Mouse (Mus musculus) layer of hippocampus, adult 9-10 months (tissue): ENCODE data around the gene Ufsp1.

Experiments used
- DNase-seq: peaks from one replicate; pipeline ENCODE4 v3.0.0; 2022; ENCODE audit warnings: low spot score

The Ufsp1 gene

GRCm38 (mm10) chr5:137295712-137296111 lies 1.3 kb downstream of the Ufsp1 start:
- no peak for DNase-seq

GRCm38 (mm10) chr5:137297126-137297525 lies 2.7 kb downstream of the Ufsp1 start:
- no peak for DNase-seq

GRCm38 (mm10) chr5:137299240-137299639 lies 4.8 kb downstream of the Ufsp1 start:
- DNase-seq, result no peak

DNA sequence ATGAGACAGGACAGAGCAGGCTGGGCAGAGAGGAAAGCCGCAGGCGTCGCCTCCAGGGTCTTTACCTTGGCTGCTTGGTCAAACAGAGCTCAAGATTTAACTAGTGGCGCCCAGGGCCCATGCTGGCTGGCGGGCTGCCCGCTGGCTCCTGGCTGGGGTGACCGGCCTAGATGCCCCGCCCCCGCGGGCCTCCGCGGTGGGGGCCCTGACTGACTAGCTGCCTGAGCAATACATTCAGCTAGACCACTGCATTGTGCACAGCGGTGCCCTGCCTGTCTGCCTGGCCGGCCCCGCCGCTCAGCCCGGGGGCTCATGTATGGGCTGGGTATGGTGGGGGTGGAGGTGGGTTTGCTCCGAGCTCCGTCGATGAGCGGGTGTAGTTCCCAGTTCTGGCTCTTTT lies 6.8 kb downstream of the Ufsp1 start:
- no peak for DNase-seq

- DNase-seq, result no peak
Observed at GRCm38 (mm10) chr5:137303609-137304008, 9.2 kb downstream of the Ufsp1 start.

GRCm38 (mm10) chr5:137304165-137304564 lies 9.7 kb downstream of the Ufsp1 start:
- no peak for DNase-seq

GRCm38 (mm10) chr5:137304816-137305215 lies 10.4 kb downstream of the Ufsp1 start:
- DNase-seq, result no peak

GRCm38 (mm10) chr5:137305822-137306221 lies 11.4 kb downstream of the Ufsp1 start:
- no peak for DNase-seq

GRCm38 (mm10) chr5:137306439-137307005 lies 12.1 kb downstream of the Ufsp1 start:
- no peak for DNase-seq

DNA sequence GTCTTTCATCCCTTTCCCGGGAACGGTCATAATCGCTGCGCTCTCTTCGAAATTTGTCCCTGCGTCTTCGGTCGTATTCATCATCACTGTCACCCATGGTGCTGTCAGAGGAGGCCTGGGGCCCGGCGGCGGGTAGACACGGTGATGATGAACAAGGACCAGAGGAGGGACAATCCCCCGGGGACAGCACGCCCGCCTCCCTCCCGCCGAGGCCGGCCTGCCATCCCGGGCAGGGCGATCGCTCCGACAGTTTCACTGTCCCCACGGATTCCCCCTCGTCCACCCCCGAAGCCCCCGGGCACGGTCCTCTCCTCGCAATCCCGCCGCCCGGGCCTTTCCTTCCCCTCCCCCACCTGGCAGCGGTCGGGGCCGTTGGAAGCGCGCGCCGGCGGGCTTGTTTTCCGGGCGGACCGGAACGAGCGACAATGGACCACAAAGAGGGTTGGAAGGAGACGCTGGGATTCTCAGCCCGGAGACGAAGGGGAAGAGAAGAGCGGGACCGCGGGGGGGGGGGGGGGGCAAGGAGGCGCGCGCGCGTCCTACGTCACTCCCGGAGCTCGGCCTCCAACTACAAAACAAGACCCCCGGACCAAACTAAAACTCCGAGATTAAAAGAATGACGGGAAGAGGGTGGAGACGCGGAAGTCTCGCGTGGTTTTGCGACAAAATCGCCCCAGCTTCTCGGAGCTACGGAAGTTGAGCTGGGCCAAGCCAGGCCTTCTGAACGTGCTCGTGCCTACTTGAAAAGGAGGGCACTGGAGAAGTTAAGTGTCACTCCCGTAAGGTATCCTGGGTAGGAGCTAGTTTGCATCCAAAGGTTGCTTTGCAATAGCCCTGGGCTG lies 12.9 kb downstream of the Ufsp1 start, which contains the start of gene Srrt:
TSS of gene Srrt (minus strand) at position 604 of the 842 bp plus-strand sequence.
- DNase-seq, result no peak

DNA sequence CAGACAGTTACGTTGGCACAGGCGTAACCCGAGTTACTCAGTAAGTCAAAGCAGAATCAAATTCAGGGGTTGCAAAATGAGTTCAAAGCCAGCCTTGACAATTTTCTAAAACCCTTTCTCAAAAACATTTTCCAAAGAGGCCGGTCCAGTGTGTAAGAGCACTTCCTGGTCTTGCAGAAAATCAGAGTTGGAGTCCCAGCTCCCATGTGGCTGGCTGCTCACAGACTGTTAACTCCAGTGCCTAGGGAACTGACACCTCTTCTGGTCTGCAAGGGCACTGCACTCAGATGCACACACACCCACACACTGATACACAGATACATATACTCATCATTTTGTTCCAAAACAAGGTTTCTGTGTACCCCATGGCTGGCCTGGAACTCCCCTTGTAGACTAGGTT lies 13.9 kb downstream of the Ufsp1 start:
- no peak for DNase-seq

DNA sequence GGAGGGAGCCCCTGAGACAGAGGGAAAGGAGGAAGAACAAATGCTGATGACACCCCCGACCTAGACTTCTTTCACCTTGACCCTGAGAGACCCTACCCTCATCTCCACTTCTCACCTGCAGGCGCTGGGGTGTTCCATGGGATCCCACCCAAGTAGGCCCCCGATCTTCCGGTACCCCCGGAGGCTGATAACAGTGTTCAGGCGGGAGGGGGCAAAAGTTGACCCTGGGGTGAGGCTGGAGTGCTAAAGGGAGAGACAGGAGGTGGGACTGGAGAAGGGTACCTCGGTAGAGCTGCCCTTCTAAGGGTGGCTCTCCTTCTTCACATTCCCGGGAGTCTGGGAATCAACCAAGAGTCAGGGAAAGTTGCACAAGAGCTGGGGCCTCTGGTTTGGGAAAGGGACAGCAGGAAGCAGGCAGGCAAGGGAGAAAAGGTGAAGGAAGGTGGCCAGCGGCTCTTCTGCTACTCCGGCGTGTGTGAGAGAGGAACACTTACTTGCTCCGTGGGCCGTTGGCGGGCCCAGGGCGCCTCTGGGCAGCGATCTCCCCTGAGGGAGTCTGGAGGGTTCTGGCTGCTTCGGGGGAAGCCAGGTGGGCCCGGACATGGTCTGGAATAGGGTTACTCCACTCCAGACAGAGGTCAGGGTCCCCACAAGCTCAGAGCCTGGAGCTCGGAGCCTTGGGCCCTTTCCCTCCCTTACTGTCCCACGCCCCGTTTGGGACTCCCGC lies 19.2 kb downstream of the Ufsp1 start:
- no peak for DNase-seq

- no peak for DNase-seq
Observed at GRCm38 (mm10) chr5:137314193-137315083, 20.0 kb downstream of the Ufsp1 start, which contains the start of gene Trip6. Gene Trip6 (minus strand): TSS chr5:137314404.

DNA sequence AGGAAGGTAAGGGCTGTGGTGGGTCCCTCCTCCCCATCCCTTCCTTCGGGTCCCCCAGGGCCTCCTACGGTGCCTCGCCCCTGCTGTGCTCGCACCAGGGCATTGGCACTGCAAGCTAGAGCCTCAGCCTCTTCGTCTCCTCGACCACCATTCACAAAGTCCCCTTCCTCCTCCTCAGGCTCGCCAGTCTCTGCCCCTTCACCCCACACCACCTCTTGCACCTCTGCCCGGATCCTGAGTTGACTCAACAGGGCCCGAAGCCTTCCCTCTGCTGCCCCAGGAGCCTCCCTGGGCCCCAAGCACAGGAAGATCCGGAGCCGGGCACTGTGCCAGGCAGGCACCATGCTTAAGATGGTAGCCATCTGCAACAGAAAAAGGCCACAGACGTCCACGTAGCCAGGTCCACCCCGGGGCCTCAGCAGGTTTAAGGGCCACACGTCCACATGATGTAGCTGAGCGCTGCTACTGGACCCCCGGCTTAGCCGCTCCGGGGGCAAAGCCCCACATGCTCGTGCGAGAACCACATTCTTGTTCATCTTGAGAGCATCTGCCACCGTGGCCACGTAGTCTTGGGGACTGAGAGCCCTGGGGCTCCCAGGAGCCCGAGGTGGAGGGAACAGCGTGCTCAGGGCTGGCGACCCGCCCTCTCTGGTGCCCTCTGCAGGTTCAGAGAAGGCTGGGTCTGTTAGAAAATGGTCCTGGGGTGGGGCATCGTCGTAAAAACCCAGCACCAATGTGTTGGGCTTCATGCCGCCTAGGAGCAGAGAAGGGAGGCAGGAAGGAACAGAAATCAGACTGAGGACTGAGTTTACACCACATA lies 20.9 kb downstream of the Ufsp1 start:
- DNase-seq, result no peak

DNA sequence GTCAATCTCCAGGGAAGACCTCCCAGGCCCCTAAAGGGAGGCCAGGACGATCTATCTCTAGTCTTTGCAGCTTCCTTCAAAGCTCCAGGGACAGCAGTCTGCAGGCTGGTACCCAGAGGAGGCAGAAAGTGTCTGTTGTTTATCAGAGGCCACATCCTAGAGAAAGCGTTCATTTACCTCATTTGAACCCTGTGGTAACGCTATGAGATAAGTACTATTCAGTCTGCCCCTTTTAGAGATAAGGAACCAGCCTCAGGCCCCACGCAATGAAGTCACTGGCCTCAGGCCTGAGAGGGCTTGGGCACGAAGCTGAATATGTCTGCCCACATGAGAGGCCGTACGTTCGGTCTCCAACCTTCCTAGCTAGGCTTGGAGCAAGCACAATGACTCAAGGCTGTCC lies 22.9 kb downstream of the Ufsp1 start:
- no peak for DNase-seq

DNA sequence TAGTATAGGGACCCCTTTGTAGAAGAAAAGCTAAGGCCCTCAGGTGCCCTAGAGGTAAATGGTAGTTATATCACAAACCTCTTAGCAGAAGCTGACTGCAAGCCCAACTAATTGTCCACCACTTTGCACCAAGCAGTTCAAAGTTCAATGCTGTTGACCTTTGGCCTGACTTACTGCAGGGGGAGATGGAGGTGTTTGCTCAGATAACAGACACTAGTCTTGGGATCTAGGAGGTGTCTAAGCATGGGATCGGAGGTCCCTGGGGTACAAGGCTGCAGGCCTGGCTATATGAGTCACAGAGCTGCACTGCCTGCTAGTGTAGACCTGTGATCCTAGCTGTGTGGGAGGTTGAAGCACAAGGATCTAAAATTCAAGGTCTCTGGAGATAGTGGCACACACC lies 24.1 kb downstream of the Ufsp1 start:
- no peak for DNase-seq

DNA sequence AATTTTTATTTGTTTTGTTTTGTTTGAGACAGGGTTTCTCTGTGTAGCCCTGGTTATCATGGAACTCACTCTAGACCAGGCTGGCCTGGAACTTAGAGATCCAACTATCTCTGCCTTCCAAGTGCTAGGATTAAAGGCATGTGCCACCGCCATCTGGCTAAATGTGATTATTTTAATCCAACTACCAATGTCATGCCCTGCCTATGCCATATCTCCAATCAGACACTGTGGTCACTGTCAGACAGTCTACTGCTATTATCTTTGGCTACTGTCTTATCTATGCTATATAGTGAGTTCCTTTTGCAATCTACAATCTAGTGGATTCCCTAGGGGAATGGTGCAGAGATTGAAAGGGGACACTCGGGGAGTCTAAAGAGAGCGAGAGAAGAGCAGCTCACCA lies 26.6 kb downstream of the Ufsp1 start:
- DNase-seq, result no peak

GRCm38 (mm10) chr5:137330910-137331309 lies 36.5 kb downstream of the Ufsp1 start:
- DNase-seq, result no peak

DNA sequence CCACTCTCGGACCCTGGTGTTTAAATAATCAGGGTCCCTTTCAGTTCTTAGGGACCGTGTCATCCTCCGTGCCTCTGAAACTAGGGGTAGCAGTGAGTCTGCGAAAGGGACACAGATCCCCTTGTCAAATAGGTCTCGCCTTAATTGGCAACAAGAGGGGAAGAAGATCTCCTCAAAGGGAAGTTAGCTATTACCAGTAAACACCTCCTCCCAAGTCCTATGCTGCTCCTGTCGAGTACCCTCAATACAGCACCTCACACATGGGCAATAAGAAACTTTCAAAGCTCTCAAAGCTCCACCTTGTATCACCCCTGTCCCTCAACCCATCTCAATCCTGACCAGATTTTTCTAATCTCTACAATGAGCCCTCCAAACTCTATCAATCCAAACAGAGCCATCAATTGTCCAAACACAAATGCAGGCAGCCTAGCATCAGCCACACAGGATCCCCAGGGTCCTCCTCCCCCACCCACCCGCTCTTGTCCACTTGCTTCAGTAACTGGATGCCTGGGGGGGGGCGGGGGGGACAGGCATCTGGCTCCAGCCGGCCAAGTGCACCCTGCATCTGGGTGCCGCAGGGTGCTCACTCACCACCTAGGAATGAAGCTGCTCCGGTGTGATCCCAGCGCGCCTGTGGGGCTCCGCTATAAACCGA lies 38.6 kb downstream of the Ufsp1 start:
- DNase-seq, result no peak

DNA sequence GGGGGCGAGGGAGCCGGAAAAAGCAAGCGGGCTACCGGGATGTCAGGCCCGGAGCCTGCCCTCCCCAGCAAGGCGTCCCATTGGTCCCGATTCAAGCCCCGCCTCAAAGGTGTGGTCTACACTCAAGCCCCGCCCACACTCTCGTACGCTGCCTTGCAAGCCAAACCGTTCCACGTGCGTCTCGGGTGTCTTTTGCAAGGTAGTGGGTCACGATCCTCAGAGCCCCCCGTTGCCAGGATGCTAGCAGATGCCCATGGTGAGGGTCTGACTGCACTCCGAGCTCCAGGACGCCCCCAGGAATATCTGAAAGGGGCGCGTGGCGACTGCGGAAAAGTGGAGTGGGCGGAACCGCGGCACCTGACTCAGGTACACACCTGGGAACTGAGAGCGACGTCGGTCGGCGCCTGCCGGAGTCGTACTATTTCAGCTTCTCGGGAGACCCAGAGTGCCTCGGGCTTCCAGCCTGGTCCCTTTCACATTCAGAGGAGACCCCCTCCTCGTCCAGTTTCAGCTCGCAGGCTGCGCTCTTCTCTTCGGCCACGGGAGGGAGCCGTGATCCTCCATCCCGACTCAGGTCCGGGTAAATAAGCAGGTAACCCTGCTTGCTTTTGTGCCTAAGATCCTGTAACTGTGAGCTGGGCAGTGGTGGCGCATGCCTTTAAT lies 39.2 kb downstream of the Ufsp1 start, which contains the start of gene Slc12a9:
TSS of gene Slc12a9 (minus strand) at position 86 of the 663 bp plus-strand sequence.
- peak; percentile 89 for DNase-seq
